Mouse (Mus musculus) urinary bladder, postnatal 25 days (tissue): ENCODE data around the gene Arl8a.
A peak's percentile ranks its signal among the peaks of the same experiment; 100 is the strongest.
"Not testable (repeated sequence)": the region's sequence is repeated elsewhere in the genome, so short reads cannot be mapped to it uniquely, and the experiment has no call there.

ENCODE experiments used
- DNase-seq: peaks from one replicate; pipeline ENCODE4 v3.0.0; 2022; ENCODE audit warnings: low spot score

Arl8a gene

GRCm38 (mm10) chr1:135169556-135170224, 23.1 kb downstream of the Arl8a start:
- no peak for DNase-seq

GRCm38 (mm10) chr1:135170299-135170698, 23.7 kb downstream of the Arl8a start:
- DNase-seq: no peak

DNA sequence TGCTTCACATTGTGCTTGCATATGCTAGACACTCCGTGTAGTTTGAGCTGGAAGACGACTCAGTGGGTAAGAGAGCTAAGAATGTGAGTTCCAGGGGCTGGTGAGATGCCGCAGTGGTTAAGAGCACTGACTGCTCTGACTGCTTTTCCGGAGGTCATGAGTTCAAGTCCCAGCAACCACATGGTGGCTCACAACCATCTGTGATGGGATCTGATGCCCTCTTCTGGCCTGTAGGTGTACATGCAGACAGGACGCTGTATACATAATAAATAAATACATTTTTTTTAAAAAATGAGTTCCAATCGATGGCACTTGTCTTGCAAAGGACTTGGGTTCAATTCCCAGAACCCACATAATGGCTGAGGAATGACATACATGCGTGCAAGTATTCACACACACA, 24.6 kb downstream of the Arl8a start:
- DNase-seq: no peak

GRCm38 (mm10) chr1:135171984-135172383, 25.4 kb downstream of the Arl8a start:
- DNase-seq: peak; percentile 45

GRCm38 (mm10) chr1:135173311-135173710, 26.7 kb downstream of the Arl8a start:
- no peak for DNase-seq

- DNase-seq: no peak
Measured at GRCm38 (mm10) chr1:135175176-135175575, 28.6 kb downstream of the Arl8a start.

- DNase-seq: no peak
Measured at GRCm38 (mm10) chr1:135177724-135178123, 31.1 kb downstream of the Arl8a start.

GRCm38 (mm10) chr1:135178863-135179262, 32.2 kb downstream of the Arl8a start:
- no peak for DNase-seq

DNA sequence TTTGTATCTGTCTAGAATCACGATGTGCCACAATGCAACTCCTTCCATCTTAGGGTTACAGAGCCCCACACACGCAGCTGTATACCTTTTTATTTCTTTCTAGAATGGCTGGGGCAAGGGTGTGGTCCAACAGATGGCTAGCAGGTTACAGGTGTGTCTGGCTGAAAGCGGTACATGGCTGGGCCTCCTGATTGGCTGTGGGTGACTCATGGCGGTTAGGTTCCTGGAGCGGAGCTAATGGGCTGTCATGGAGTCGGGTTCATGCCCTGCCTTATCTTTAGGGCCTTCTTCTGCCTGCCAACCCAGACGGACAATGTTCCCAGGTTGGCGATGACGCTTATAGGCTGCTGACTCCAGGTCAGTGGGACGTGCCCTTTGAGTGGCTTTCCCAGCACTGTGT, 34.2 kb downstream of the Arl8a start:
- no peak for DNase-seq

GRCm38 (mm10) chr1:135181275-135181674, 34.7 kb downstream of the Arl8a start:
- DNase-seq: no peak

DNA sequence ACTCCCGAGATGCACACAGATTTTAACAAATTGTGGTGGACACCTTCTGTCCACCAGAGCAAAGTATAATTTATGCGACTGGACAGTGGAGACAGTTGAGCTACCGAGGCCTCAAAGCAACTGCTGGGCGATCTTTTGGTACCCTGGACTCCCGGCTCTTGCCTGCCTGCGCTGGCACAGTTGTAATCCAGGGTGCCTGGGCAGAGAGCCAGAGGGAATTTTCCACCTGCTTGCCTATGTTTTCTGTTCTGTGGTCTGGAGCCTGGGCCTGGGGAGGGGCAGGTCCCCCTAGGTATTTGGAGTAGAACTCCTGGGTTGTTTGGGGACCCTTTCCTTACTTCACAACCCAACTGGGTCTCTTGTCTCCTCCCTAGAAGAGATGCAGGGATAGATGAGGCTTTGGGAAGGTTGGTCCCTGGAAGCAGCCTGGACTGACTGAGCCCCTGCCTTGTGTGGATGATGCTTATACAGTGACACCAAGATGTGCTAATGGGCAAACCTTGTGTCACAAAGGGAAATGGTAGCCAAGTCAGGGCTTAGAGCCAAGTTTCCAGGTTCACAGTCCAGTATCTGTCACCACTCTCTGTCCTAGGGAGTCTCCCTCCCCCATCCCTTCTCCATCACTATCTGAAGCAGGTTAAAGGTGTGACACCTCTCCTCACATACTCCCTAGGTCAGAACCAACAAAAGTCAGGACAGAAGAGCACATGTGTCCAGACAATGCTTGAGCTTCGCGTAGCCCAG, 35.4 kb downstream of the Arl8a start:
- no peak for DNase-seq

GRCm38 (mm10) chr1:135182975-135183374, 36.4 kb downstream of the Arl8a start:
- DNase-seq: no peak

- no peak for DNase-seq
Measured at GRCm38 (mm10) chr1:135183448-135183847, 36.8 kb downstream of the Arl8a start.

DNA sequence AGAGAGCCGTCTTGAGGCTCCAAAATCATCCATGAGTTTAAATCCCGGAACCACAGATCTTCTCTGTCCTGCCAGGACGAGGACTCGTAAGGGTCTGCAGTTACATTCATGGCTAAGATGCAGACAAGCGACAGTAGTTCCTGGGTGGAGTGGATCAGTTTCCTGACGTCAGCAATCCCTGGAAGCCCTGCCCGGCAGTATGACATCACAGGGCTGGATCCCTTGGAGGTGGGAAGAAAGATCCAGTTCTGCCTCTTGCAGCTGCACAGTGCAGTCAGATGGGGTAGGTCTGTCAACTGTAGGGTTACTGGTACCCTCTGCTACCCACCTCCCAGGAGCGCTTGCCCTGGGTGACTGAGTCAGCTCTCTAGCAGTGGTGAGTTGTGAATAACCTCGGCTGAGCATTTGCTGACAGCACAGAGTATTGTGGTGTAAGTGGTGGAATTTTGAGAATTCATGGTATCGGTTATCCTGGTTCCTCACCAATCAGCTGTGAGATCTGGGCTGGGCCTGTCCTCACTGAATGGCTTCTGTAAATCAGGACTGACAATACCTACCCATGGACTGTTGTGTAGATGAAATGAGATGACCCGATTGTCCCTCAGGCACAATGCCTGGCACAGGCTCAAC, 37.4 kb downstream of the Arl8a start:
- no peak for DNase-seq

- no peak for DNase-seq
Measured at GRCm38 (mm10) chr1:135185936-135186335, 39.3 kb downstream of the Arl8a start.

DNA sequence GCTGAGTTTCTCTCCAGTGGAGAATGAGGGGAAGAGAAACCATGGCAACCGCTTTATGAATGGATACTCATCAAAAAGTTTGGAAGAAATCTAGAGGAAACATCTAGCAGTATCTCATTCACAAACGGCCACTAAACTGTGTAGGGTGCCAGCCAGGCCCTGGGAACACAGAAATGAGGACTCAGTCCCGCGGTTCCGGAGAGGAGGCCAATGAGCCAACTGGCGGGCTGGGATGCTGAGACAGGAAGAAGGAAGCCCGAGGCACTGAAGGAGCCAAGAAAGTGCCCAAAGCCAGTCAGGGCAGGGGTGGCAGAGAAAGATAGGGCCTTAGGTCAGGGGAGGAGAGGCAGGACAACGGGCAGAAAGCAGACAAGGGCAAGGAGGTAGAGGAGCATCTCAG, 39.8 kb downstream of the Arl8a start:
- DNase-seq: no peak

DNA sequence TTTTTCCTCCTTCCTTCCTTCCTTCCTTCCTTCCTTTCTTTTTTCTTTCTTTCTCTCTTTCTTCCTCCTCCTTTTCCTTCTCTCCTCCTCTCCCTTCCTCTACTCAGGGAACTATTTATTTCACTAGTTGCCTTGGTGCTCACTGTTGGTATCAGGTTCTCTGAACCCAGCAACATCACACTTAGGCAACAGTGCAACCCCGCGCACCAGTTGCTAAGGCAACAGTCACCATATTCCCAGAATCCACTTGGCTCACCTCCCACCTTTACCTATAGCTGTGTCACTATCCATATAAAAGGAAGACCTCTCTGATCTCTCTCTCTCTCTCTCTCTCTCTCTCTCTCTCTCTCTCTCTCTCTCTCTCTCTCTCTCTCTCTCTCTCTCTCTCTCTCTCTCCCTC, 40.4 kb downstream of the Arl8a start:
- not testable (repeated sequence) for DNase-seq

DNA sequence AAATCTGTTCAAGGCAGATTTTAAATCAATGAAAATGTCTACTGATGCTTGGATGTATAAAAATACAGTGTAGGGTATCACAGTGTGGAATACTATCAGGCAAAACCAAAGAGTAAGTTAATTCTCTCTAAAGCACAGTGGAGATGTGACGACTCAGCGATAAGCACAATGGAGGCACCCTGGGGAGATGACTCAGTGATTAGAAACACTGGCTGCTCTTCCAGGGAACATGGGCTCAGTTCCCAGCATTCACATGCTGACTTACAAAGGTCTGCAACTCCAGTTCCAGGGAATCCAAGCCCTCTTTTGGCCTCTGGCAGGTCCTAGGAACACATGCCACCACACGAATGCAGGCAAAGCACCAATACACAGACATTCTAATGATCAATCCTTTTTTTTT, 41.6 kb downstream of the Arl8a start:
- DNase-seq: no peak

DNA sequence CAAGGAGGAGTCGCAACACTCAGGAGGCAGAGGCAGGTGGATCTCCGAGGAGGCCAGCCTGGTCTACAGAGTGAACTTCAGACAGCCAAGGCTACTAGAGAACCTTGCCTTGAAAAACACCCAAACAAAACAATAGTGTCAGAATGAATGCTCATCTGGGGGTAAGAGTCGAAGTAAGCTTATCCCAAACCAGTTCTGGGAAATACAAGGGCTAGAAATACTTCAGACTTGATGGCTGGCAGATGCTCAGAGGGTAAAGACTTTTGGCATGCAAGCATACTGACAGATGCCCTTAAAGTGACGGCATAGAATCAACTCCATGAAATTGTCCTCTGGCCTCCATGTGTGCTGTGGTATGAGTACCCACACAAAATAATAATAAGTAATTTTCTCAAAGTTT, 42.6 kb downstream of the Arl8a start:
- DNase-seq: no peak

DNA sequence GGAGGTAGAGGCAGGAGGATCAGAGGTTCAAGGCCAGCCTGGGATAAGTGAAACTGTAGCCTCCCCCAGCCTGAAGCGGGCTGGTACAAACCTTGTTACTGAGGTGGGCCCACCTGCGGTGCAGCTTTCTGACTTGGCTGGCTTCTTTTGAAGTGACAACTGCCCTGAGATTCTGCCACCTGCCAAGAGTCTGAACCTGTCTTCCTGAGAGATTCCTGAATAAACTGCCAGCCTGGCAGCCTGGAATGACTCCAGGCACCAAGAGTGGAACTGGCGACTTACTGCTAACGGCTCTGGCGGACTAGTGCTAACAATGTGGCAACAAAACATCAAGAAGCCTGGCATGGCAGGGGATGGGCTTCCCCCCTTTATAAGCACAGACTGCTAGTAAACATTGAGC, 47.7 kb downstream of the Arl8a start:
- DNase-seq: not testable (repeated sequence)

DNA sequence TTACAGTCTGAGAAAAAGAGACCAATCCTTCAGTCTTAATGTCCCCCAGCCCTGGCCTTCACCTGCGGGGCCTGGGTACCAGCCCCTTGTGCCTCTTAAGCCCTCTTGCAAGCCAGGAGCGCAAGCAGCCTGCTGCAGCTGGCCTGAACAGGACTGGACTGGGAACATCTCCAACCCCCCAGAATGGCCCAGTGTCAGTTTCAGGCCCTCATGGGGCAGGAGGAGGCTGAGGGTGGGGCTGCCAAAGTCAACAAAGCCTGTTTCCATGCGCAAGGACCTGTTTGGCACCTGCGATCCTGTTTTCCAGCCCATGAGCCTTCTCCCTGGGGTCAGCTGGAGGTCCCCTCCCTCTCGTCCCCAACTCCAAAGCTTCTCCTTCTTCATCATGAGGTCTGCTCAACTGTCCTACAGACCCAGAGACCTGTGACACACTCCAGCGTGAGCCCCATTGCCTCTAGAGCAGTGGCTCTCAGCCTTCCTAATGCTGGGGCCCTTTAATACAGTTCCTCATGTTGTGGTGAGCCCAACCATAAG, 49.4 kb downstream of the Arl8a start:
- DNase-seq: no peak

DNA sequence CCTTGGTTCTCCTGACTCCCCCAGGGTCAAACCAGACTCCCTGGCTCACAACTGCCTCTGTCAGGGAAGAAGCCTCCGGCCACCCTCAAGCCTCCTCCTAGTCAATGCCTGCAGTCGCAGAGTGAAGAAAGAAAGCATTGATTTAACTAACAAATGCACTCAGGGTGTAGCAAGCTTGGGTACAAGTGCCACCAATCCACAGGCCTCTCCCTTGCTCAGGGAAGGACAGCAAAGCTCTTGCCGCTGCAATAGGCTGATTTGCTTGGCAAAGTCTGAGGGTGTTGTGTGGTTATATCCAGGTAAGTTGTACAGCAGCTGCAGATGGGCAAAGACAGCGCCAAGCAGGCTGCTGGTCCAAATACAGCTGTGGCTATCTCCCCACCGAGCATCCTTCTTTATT, 51.8 kb downstream of the Arl8a start:
- DNase-seq: no peak
